Mouse (Mus musculus) heart, adult 2 months (tissue): ENCODE results near the gene Hcst. TPM values are rescaled to one million over a fixed set of nuclear protein-coding genes. Genes with fewer than 3 reads are reported as not detected.

Source experiments
- DNase-seq, 2 experiments: peaks; one replicate each; pipeline ENCODE4 v3.0.0; 2021
- H3K27ac ChIP-seq: fragments of 200-600 bp; 2 replicates; pipeline ENCODE4 v1.8.1; 2022
- H3K27me3 ChIP-seq: fragments of 200-500 bp; 2 replicates; pipeline ENCODE4 v1.6.1; 2012; ENCODE audit warnings: mild to moderate bottlenecking, low read length, inconsistent platforms, mixed read lengths; ENCODE audit not compliant: control insufficient read depth, insufficient read depth
- H3K36me3 ChIP-seq: fragments of 200-500 bp; 2 replicates; pipeline ENCODE4 v1.6.1; 2012; ENCODE audit warnings: low read length, inconsistent platforms; ENCODE audit not compliant: control insufficient read depth, insufficient read depth
- H3K4me1 ChIP-seq: fragments of 200-500 bp; 2 replicates; pipeline ENCODE4 v1.6.1; 2011; ENCODE audit warnings: low read length; ENCODE audit not compliant: control insufficient read depth, insufficient read depth
- H3K4me3 ChIP-seq: fragments of 200-600 bp; 2 replicates; pipeline ENCODE4 v1.8.1; 2022
- H3K79me2 ChIP-seq: fragments of 200-500 bp; replicated peaks from 2 replicates; pipeline ENCODE4 v1.6.1; 2012; ENCODE audit warnings: mild to moderate bottlenecking, inconsistent platforms, low read length, moderate library complexity, mixed read lengths; ENCODE audit not compliant: control insufficient read depth, insufficient read depth
- H3K9ac ChIP-seq: fragments of 200-500 bp; 2 replicates; pipeline ENCODE4 v1.6.1; 2012; ENCODE audit warnings: low read depth, mild to moderate bottlenecking, control low read depth, inconsistent platforms, low read length, mixed read lengths
- CTCF ChIP-seq: fragments of 200-600 bp; IDR thresholded peaks from 2 replicates; pipeline ENCODE4 v1.8.1; 2022; ENCODE audit warnings: antibody characterized with exemption, mild to moderate bottlenecking, moderate library complexity
- EP300 ChIP-seq: fragments of 200-500 bp; IDR thresholded peaks from 2 replicates; pipeline ENCODE4 v1.6.1; 2011; ENCODE audit warnings: low read depth, low read length, control low read depth; ENCODE audit not compliant: insufficient read depth
- POLR2A ChIP-seq: fragments of 200-500 bp; IDR thresholded peaks from 2 replicates; pipeline ENCODE4 v1.6.1; 2011; ENCODE audit warnings: mild to moderate bottlenecking, low read depth, low read length, control low read depth; ENCODE audit not compliant: insufficient read depth
- whole genome bisulfite sequencing: fragments of 180-500 bp; shearing (Covaris S2); methylation state at CpG from one replicate; pipeline ENCODE4 v1.1.7; 2018; 5-methylcytosine and 5-hydroxymethylcytosine counted together
- intact Hi-C: fragments of 180-260 bp; cut with DNase I; formaldehyde crosslinking; loops from one replicate; pipeline ENCODE4 v1.15.1; 2025
- polyA plus RNA-seq: library from polyadenylated mRNA; depleted of rRNA; stranded (reverse); fragments of >200 nt; gene quantifications from 2 replicates; pipeline ENCODE4 v1.2.3, GENCODE M21; 2012
- total RNA-seq, 2 experiments: library from RNA; stranded (reverse); gene quantifications; 2 replicates each; pipeline ENCODE4 v1.2.3; 2021

Gene Hcst
- total and polyA plus RNA-seq, 3 experiments = 0.59 to 4.8 TPM; not detected in 1

GRCm38 (mm10) chr7:30429327-30429726 is 9.7 kb upstream of the Hcst start:
- no peak overlapping the region for H3K4me3 ChIP-seq
- TF ChIP-seq CTCF (no peak), EP300 (no peak), POLR2A (no peak)
- H3K27ac ChIP-seq = no peak overlapping the region
- DNase-seq = no peak
- no peaks in the 10 kb centered on the region for H3K36me3 ChIP-seq
- intact Hi-C loops = no loop called here
- no peaks in the 10 kb centered on the region for H3K27me3 ChIP-seq
- no peaks in the 10 kb centered on the region for H3K4me1 ChIP-seq
- no peaks in the 10 kb centered on the region for H3K79me2 ChIP-seq
- no peak overlapping the region for H3K9ac ChIP-seq

GRCm38 (mm10) chr7:30423071-30423641 is 3.5 kb upstream of the Hcst start:
- peak overlapping the region; percentile 7 for H3K9ac ChIP-seq
- H3K4me3 ChIP-seq = peak overlapping the region; percentile 64
- no peaks in the 10 kb centered on the region for H3K36me3 ChIP-seq
- no peaks in the 10 kb centered on the region for H3K27me3 ChIP-seq
- WGBS = 15% methylated on average over 23 of the region's 23 CpGs
- TF ChIP-seq CTCF (no peak), POLR2A (no peak), EP300 (no peak)
- no peaks in the 10 kb centered on the region for H3K79me2 ChIP-seq
- intact Hi-C loops = no loop called here
- peak overlapping the region; percentile 66 for H3K27ac ChIP-seq
- peak; percentile 47 to 65 for DNase-seq
- peaks cover 2% of the 10 kb centered on the region; the same call in 1 of the 2 replicates for H3K4me1 ChIP-seq

- no peak for TF ChIP-seq POLR2A
- no peak for TF ChIP-seq EP300
- TF ChIP-seq CTCF = no peak
- H3K9ac ChIP-seq = peak overlapping the region; percentile 7
- no peaks in the 10 kb centered on the region for H3K27me3 ChIP-seq
- intact Hi-C loops = no loop called here
- H3K36me3 ChIP-seq = no peaks in the 10 kb centered on the region
- peak overlapping the region; percentile 64 for H3K4me3 ChIP-seq
- 5% methylated on average over 9 of the region's 9 CpGs for WGBS
- DNase-seq = peak in 1 of 2 experiments; percentile 28
- H3K27ac ChIP-seq = peak overlapping the region; percentile 66
- H3K79me2 ChIP-seq = no peaks in the 10 kb centered on the region
- peaks cover 2% of the 10 kb centered on the region; the same call in 1 of the 2 replicates for H3K4me1 ChIP-seq
Measured at GRCm38 (mm10) chr7:30422560-30422959, 2.9 kb upstream of the Hcst start.

- peak overlapping the region; percentile 7 for H3K9ac ChIP-seq
- H3K27ac ChIP-seq = peak overlapping the region; percentile 66
- peak overlapping the region; percentile 64 for H3K4me3 ChIP-seq
- no peaks in the 10 kb centered on the region for H3K36me3 ChIP-seq
- no peaks in the 10 kb centered on the region for H3K79me2 ChIP-seq
- WGBS = under 1% methylated on average over 45 of the region's 45 CpGs
- H3K4me1 ChIP-seq = peaks cover 2% of the 10 kb centered on the region; the same call in 1 of the 2 replicates
- no peaks in the 10 kb centered on the region for H3K27me3 ChIP-seq
- intact Hi-C loops = no loop called here
- TF ChIP-seq CTCF (no peak), POLR2A (no peak), EP300 (no peak)
- DNase-seq = peak; percentile 83 to 90
Measured at GRCm38 (mm10) chr7:30421890-30422435, 2.3 kb upstream of the Hcst start.

- WGBS = 9% methylated on average over 31 of the region's 31 CpGs
- TF ChIP-seq EP300 = no peak
- TF ChIP-seq CTCF = no peak
- no peak for TF ChIP-seq POLR2A
- no peaks in the 10 kb centered on the region for H3K79me2 ChIP-seq
- no peaks in the 10 kb centered on the region for H3K27me3 ChIP-seq
- H3K27ac ChIP-seq = peak within 1 kb of the TSS; percentile 66
- no peaks in the 10 kb centered on the region for H3K36me3 ChIP-seq
- peak within 1 kb of the TSS; percentile 64 for H3K4me3 ChIP-seq
- H3K4me1 ChIP-seq = peaks cover 2% of the 10 kb centered on the region; the same call in 1 of the 2 replicates
- peak; percentile 82 to 83 for DNase-seq
- peak within 1 kb of the TSS; percentile 7 for H3K9ac ChIP-seq
- intact Hi-C loops = no loop called here
Measured at GRCm38 (mm10) chr7:30421175-30421889, 1.7 kb upstream of the Hcst start, which contains the start of gene Nfkbid. TSS of gene Nfkbid (plus strand) at chr7:30421732.
